Comparison of ENCODE assay signal across 22 mouse cellular contexts in genomic region chr17:74288626-74289025, GRCm38 (mm10). TPM values are rescaled to one million over a fixed set of nuclear protein-coding genes. Genes with fewer than 3 reads are reported as not detected.
DNase-seq lines count a peak whose midpoint lies in the region; ATAC-seq and TF ChIP-seq lines count a peak whose summit lies in the region.
"Had no signal": no experiment of that assay in that cellular context is flagged by ENCODE, and none has a peak within 500 bp of the region (broad histone marks: within the 10 kb centered on the region; RNA-seq: fewer than 3 reads in every experiment).

No protein-coding gene starts in this region.

- H3K4me1 ChIP-seq in heart, embryonic 12.5 days (replicated peaks), result peaks cover 40% of the 10 kb centered on the region
- peaks cover 85% of the 10 kb centered on the region for H3K4me1 ChIP-seq in liver, embryonic 15.5 days (replicated peaks)
- peaks cover 38% of the 10 kb centered on the region for H3K4me1 ChIP-seq in liver, postnatal 0 days (ENCODE audit: insufficient read depth)
- H3K4me1 ChIP-seq in stomach, postnatal 0 days (replicated peaks; ENCODE audit: control insufficient read depth, insufficient read depth), result no peaks in the 10 kb centered on the region
- H3K4me1 ChIP-seq in hindbrain, embryonic 13.5 days (replicated peaks), result peaks cover 28% of the 10 kb centered on the region

- H3K27ac ChIP-seq in heart, embryonic 12.5 days (ENCODE audit: poor library complexity, severe bottlenecking), result peak overlapping the region; percentile 71
- H3K27ac ChIP-seq in liver, embryonic 15.5 days (replicated peaks), result peak overlapping the region; percentile 7; the same call in 1 of the 2 replicates
- no peak overlapping the region for H3K27ac ChIP-seq in liver, postnatal 0 days (ENCODE audit: low read depth)
- no peak overlapping the region for H3K27ac ChIP-seq in stomach, postnatal 0 days (replicated peaks)
- H3K27ac ChIP-seq in hindbrain, embryonic 13.5 days, result no peak overlapping the region
- H3K27ac ChIP-seq: hindbrain, embryonic 15.5 days; intestine, embryonic 15.5 days; kidney, embryonic 15.5 days; limb, embryonic 12.5 days had no signal

- no peak for DNase-seq in heart, adult 8-10 months (ENCODE audit: low spot score)
- DNase-seq in liver, postnatal 0 days, result no peak
- peak; percentile 34 for DNase-seq in adrenal gland, postnatal 14 days
- no peak for DNase-seq in stomach, postnatal 0 days (ENCODE audit: low spot score)
- DNase-seq in yolk sac, embryonic 10.5 days (ENCODE audit: low spot score), result no peak
- DNase-seq: cerebellum, adult 11-12 months; cerebellum, postnatal 14 days; embryo, embryonic 11 days; forebrain, postnatal 0 days; lung, adult 18-20 months; lung, postnatal 14 days; midbrain, embryonic 14.5 days; right cerebral cortex, postnatal 14 days; spleen, adult 18-20 months; thymus, postnatal 36 days had no signal

- no peak overlapping the region for H3K4me3 ChIP-seq in heart, embryonic 12.5 days
- H3K4me3 ChIP-seq in liver, embryonic 15.5 days (replicated peaks), result no peak overlapping the region
- H3K4me3 ChIP-seq in liver, postnatal 0 days (ENCODE audit: low read depth, low read length), result no peak overlapping the region
- no peak overlapping the region for H3K4me3 ChIP-seq in stomach, postnatal 0 days (ENCODE audit: low read depth, low read length)
- no peak overlapping the region for H3K4me3 ChIP-seq in hindbrain, embryonic 13.5 days
- H3K4me3 ChIP-seq: hindbrain, embryonic 15.5 days; intestine, embryonic 15.5 days; kidney, embryonic 15.5 days; limb, embryonic 12.5 days had no signal

- H3K9me3 ChIP-seq in heart, embryonic 12.5 days (replicated peaks), result no peaks in the 10 kb centered on the region
- H3K9me3 ChIP-seq in liver, embryonic 15.5 days (replicated peaks), result no peaks in the 10 kb centered on the region
- no peaks in the 10 kb centered on the region for H3K9me3 ChIP-seq in liver, postnatal 0 days (ENCODE audit: low read length)
- H3K9me3 ChIP-seq in stomach, postnatal 0 days (ENCODE audit: control insufficient read depth, low read length), result no peaks in the 10 kb centered on the region
- no peaks in the 10 kb centered on the region for H3K9me3 ChIP-seq in hindbrain, embryonic 13.5 days
- H3K9me3 ChIP-seq: hindbrain, embryonic 15.5 days; intestine, embryonic 15.5 days; kidney, embryonic 15.5 days had no signal

- TF ChIP-seq EP300 in liver, postnatal 0 days (IDR thresholded peaks at IDR 0.05; ENCODE audit: low read depth), result no peak
- no peak for TF ChIP-seq EP300 in stomach, postnatal 0 days (optimal IDR thresholded peaks at IDR 0.05)

- 70% methylated on average over 2 of the region's 2 CpGs for WGBS in heart, embryonic 12.5 days
- 80% methylated on average over 2 of the region's 2 CpGs for WGBS in liver, embryonic 15.5 days (ENCODE audit: insufficient replicate concordance)
- 95% methylated on average over 2 of the region's 2 CpGs for WGBS in liver, postnatal 0 days (ENCODE audit: insufficient replicate concordance)
- WGBS in stomach, postnatal 0 days, result 87% methylated on average over 2 of the region's 2 CpGs
- WGBS in hindbrain, embryonic 13.5 days, result 98% methylated on average over 2 of the region's 2 CpGs

- H3K4me2 ChIP-seq in heart, embryonic 12.5 days, result peak overlapping the region; percentile 29; the same call in 1 of the 2 replicates
- no peak overlapping the region for H3K4me2 ChIP-seq in liver, embryonic 15.5 days
- no peak overlapping the region for H3K4me2 ChIP-seq in liver, postnatal 0 days (ENCODE audit: low read depth, low read length)
- H3K4me2 ChIP-seq in stomach, postnatal 0 days (replicated peaks; ENCODE audit: low read depth), result no peak overlapping the region
- H3K4me2 ChIP-seq in hindbrain, embryonic 13.5 days, result no peak overlapping the region
- H3K4me2 ChIP-seq: hindbrain, embryonic 15.5 days; intestine, embryonic 15.5 days; kidney, embryonic 15.5 days; limb, embryonic 12.5 days had no signal

- no peak for TF ChIP-seq CTCF in liver, postnatal 0 days (IDR thresholded peaks at IDR 0.05; ENCODE audit: low read depth)
- TF ChIP-seq CTCF in stomach, postnatal 0 days (IDR thresholded peaks at IDR 0.05; ENCODE audit: low read depth), result no peak

- no peak overlapping the region for H3K9ac ChIP-seq in heart, embryonic 12.5 days
- H3K9ac ChIP-seq in liver, embryonic 15.5 days, result 0 out of 2 replicates have a peak overlapping the region, but pooled peaks have one; percentile 4
- H3K9ac ChIP-seq in liver, postnatal 0 days (replicated peaks), result no peak overlapping the region
- no peak overlapping the region for H3K9ac ChIP-seq in stomach, postnatal 0 days (ENCODE audit: low read length)
- no peak overlapping the region for H3K9ac ChIP-seq in hindbrain, embryonic 13.5 days
- H3K9ac ChIP-seq: forebrain, postnatal 0 days; hindbrain, embryonic 15.5 days; intestine, embryonic 15.5 days; kidney, embryonic 15.5 days; limb, embryonic 12.5 days had no signal

- ATAC-seq in heart, embryonic 12.5 days (ENCODE audit: insufficient number of reproducible peaks, low FRiP score), result no peak
- no peak for ATAC-seq in liver, embryonic 15.5 days (ENCODE audit: insufficient read depth)
- no peak for ATAC-seq in liver, postnatal 0 days
- ATAC-seq in stomach, postnatal 0 days (ENCODE audit: low FRiP score, low TSS enrichment), result 0 out of 2 replicates have a peak, but pooled peaks have one; percentile 30
- ATAC-seq in hindbrain, embryonic 13.5 days (ENCODE audit: low FRiP score), result no peak
- ATAC-seq: forebrain, postnatal 0 days; intestine, embryonic 15.5 days had no signal

- H3K27me3 ChIP-seq in heart, embryonic 12.5 days (replicated peaks), result no peaks in the 10 kb centered on the region
- no peaks in the 10 kb centered on the region for H3K27me3 ChIP-seq in liver, embryonic 15.5 days
- no peaks in the 10 kb centered on the region for H3K27me3 ChIP-seq in liver, postnatal 0 days (ENCODE audit: insufficient read depth, low read length)
- no peaks in the 10 kb centered on the region for H3K27me3 ChIP-seq in stomach, postnatal 0 days (ENCODE audit: control insufficient read depth, insufficient read depth, low read length)
- H3K27me3 ChIP-seq in hindbrain, embryonic 13.5 days, result no peaks in the 10 kb centered on the region
- H3K27me3 ChIP-seq: hindbrain, embryonic 15.5 days; intestine, embryonic 15.5 days; kidney, embryonic 15.5 days; limb, embryonic 12.5 days had no signal

- H3K36me3 ChIP-seq in heart, embryonic 12.5 days, result peaks cover 12% of the 10 kb centered on the region; the same call in 1 of the 2 replicates
- H3K36me3 ChIP-seq in liver, embryonic 15.5 days (replicated peaks), result peaks cover 18% of the 10 kb centered on the region
- H3K36me3 ChIP-seq in liver, postnatal 0 days (replicated peaks; ENCODE audit: insufficient read depth, low read length), result peaks cover 12% of the 10 kb centered on the region
- no peaks in the 10 kb centered on the region for H3K36me3 ChIP-seq in stomach, postnatal 0 days (ENCODE audit: control insufficient read depth, insufficient read depth, low read length)
- H3K36me3 ChIP-seq in hindbrain, embryonic 13.5 days, result peaks cover 15% of the 10 kb centered on the region; the same call in 1 of the 2 replicates
- H3K36me3 ChIP-seq: hindbrain, embryonic 15.5 days; intestine, embryonic 15.5 days had no signal

RNA-seq across cellular contexts. Expression of gene Memo1, which starts 6.7 kb away (rescaled TPM):
- 66.1 and 66.9 TPM in 2 replicates for polyA plus RNA-seq in heart, embryonic 12.5 days (2016; fragmentation: Nextera tagmentation; extraction: Ambion mirVana)
- total RNA-seq in heart, adult 8-10 months (2022), result 10 to 100 TPM; 59.3 to 63.2 (median 61.2) TPM
- 88.8 and 96.4 TPM in 2 replicates for polyA plus RNA-seq in liver, embryonic 15.5 days (2015; fragmentation: Nextera tagmentation; extraction: Ambion mirVana)
- 66.5 and 67.9 TPM in 2 replicates for polyA plus RNA-seq in liver, postnatal 0 days (2015; fragmentation: Nextera tagmentation; extraction: Ambion mirVana)
- total RNA-seq in adrenal gland, postnatal 14 days (2021), result 88.5 and 102 TPM in 2 replicates
- 61.5 and 63.0 TPM in 2 replicates for polyA plus RNA-seq in stomach, postnatal 0 days (2015; fragmentation: Nextera tagmentation; extraction: Ambion mirVana)
- polyA plus RNA-seq in hindbrain, embryonic 13.5 days (2015; fragmentation: Nextera tagmentation; extraction: Ambion mirVana), result 64.0 and 66.7 TPM in 2 replicates

RNA-seq across cellular contexts. Expression of gene Dpy30, which starts 35.1 kb away (rescaled TPM):
- polyA plus RNA-seq in heart, embryonic 12.5 days (2016; fragmentation: Nextera tagmentation; extraction: Ambion mirVana), result 202 and 205 TPM in 2 replicates
- 10 to 100 TPM; 37.8 to 53.1 (median 42.6) TPM for total RNA-seq in heart, adult 8-10 months (2022)
- polyA plus RNA-seq in liver, embryonic 15.5 days (2015; fragmentation: Nextera tagmentation; extraction: Ambion mirVana), result 98.0 and 119 TPM in 2 replicates
- 95.1 and 96.3 TPM in 2 replicates for polyA plus RNA-seq in liver, postnatal 0 days (2015; fragmentation: Nextera tagmentation; extraction: Ambion mirVana)
- 89.7 and 95.2 TPM in 2 replicates for total RNA-seq in adrenal gland, postnatal 14 days (2021)
- 190 and 193 TPM in 2 replicates for polyA plus RNA-seq in stomach, postnatal 0 days (2015; fragmentation: Nextera tagmentation; extraction: Ambion mirVana)
- 215 and 218 TPM in 2 replicates for polyA plus RNA-seq in hindbrain, embryonic 13.5 days (2015; fragmentation: Nextera tagmentation; extraction: Ambion mirVana)

RNA-seq across cellular contexts. Expression of gene Spast, which starts 50.2 kb away (rescaled TPM):
- polyA plus RNA-seq in heart, embryonic 12.5 days (2016; fragmentation: Nextera tagmentation; extraction: Ambion mirVana), result 19.1 and 20.2 TPM in 2 replicates
- total RNA-seq in heart, adult 8-10 months (2022), result 10 to 100 TPM; 25.0 to 31.7 (median 27.7) TPM
- polyA plus RNA-seq in liver, embryonic 15.5 days (2015; fragmentation: Nextera tagmentation; extraction: Ambion mirVana), result 5.2 and 5.3 TPM in 2 replicates
- polyA plus RNA-seq in liver, postnatal 0 days (2015; fragmentation: Nextera tagmentation; extraction: Ambion mirVana), result 5.8 and 5.9 TPM in 2 replicates
- 35.5 and 38.1 TPM in 2 replicates for total RNA-seq in adrenal gland, postnatal 14 days (2021)
- polyA plus RNA-seq in stomach, postnatal 0 days (2015; fragmentation: Nextera tagmentation; extraction: Ambion mirVana), result 10.8 and 11.6 TPM in 2 replicates
- 25.9 and 27.1 TPM in 2 replicates for polyA plus RNA-seq in hindbrain, embryonic 13.5 days (2015; fragmentation: Nextera tagmentation; extraction: Ambion mirVana)

Comparison
In these comparisons a context has a peak if more than half of its experiments do, and no peak if none do; other contexts are left out.
1. H3K27ac ChIP-seq: peak in heart, embryonic 12.5 days (single experiment) and liver, embryonic 15.5 days (single experiment); none in liver, postnatal 0 days (single experiment), stomach, postnatal 0 days (single experiment) and hindbrain, embryonic 13.5 days (single experiment).